Mouse (Mus musculus): Measurements from ENCODE around the gene Hoxd9. TPM values are rescaled to one million over a fixed set of nuclear protein-coding genes. Genes with fewer than 3 reads are reported as not detected.

The Hoxd9 gene
- polyA plus RNA-seq, 1 experiment = not detected

DNA sequence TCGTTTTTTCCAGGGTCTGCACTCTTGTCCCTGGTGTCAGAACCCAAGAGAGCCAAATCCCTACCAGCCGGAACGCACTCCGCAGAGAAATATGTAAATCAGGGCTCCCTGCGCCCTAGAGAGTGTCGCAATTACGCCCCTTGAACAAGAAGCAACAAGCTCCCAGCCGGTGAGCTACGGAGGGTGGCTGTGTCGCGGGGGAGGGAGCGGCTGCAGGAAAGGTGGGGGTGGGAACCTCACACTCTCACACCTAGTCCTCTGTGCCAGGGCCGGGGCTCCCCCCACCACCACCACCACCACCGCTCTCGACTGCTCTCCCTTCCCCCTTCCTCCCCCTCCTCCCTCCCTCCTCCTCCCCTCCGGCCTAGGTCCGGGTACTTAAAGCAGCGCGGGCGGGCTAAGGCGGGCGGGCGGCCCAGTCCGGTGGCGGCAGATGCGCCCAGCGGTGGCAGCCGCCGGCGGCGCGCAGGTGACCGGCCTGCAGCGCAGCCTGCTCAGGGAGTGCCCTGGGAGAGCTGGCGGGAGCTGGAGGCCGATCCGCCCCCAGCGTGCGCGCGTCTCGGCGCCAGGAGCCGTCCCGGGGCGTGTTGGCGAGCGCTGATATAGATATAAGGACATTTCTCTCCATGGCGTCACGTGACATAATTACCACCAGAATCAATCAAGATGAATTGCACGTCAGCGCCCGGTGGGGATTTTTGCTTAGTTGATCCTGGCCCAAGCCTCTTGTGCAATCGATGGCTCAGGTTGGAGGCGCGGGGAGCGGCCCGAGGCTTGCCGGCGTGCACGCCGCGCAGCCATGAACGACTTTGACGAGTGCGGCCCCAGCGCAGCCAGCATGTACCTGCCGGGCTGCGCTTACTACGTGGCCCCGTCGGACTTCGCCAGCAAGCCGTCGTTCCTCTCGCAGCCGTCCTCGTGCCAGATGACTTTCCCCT is 15.7 kb upstream of the Hoxd9 start:
- TF ChIP-seq CTCF (IDR thresholded peaks at IDR 0.05; ENCODE audit: low read depth, low read length) = no peak
- TF ChIP-seq POLR2A (IDR thresholded peaks at IDR 0.05; ENCODE audit: borderline replicate concordance, low read depth, low read length) = no peak
- no peak overlapping the region for H3K4me3 ChIP-seq (ENCODE audit: insufficient read depth, low read length)

DNA sequence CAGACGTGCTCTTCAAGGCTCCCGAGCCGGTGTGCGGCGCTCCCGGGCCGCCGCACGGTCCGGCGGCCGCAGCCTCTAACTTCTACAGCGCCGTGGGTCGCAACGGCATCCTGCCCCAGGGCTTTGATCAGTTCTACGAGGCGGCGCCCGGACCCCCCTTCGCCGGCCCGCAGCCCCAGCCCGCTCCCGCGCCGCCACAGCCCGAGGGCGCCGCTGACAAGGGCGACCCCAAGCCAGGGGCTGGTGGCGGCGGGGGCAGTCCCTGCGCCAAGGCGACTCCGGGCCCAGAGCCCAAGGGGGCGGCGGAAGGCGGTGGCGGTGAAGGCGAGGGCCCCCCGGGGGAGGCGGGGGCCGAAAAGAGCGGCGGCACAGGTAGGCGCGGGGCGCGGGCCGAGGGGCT is 14.7 kb upstream of the Hoxd9 start:
- Histone ChIP-seq H3K27ac (ENCODE audit: insufficient read depth, low read depth, low read length) (no peak overlapping the region), H3K4me1 (ENCODE audit: control insufficient read depth, insufficient read depth, low read length) (no peaks in the 10 kb centered on the region), H3K4me3 (ENCODE audit: insufficient read depth, low read length) (no peak overlapping the region)
- TF ChIP-seq CTCF (IDR thresholded peaks at IDR 0.05; ENCODE audit: low read depth, low read length) = no peak
- no peak for TF ChIP-seq POLR2A (IDR thresholded peaks at IDR 0.05; ENCODE audit: borderline replicate concordance, low read depth, low read length)

More for the DNA sequence above, 15.7 kb upstream of the Hoxd9 start:
- no peaks in the 10 kb centered on the region for H3K4me1 ChIP-seq (ENCODE audit: control insufficient read depth, insufficient read depth, low read length)
- no peak overlapping the region for H3K27ac ChIP-seq (ENCODE audit: insufficient read depth, low read depth, low read length)

DNA sequence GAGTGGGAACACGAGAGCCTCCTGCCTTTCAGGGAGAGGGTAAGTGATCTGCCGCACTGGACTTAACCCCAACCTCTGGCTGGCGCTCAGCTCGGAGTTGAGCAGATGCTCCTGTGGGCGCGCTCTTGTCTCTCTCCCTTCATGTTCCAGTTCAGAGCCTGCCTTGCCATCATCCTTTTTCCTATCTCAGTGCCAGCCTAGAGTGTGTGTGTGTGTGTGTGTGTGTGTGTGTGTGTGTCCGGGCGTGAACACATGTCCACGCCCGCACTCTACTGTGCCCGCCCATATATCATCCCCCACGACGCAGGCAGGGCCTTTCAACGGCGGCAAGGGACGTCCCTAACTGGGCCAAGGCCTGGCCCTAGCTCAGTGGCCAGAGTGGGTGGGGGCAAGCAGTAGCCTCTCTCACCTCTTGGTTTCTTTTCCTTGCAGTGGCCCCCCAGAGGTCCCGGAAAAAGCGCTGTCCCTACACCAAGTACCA is 14.0 kb upstream of the Hoxd9 start:
- TF ChIP-seq CTCF (IDR thresholded peaks at IDR 0.05; ENCODE audit: low read depth, low read length) (no peak), POLR2A (IDR thresholded peaks at IDR 0.05; ENCODE audit: borderline replicate concordance, low read depth, low read length) (no peak)
- Histone ChIP-seq H3K27ac (ENCODE audit: insufficient read depth, low read depth, low read length) (no peak overlapping the region), H3K4me3 (ENCODE audit: insufficient read depth, low read length) (no peak overlapping the region), H3K4me1 (ENCODE audit: control insufficient read depth, insufficient read depth, low read length) (no peaks in the 10 kb centered on the region)

- no peak overlapping the region for H3K4me3 ChIP-seq (ENCODE audit: insufficient read depth, low read length)
- H3K4me1 ChIP-seq (ENCODE audit: control insufficient read depth, insufficient read depth, low read length) = no peaks in the 10 kb centered on the region
- no peak overlapping the region for H3K27ac ChIP-seq (ENCODE audit: insufficient read depth, low read depth, low read length)
- TF ChIP-seq CTCF (IDR thresholded peaks at IDR 0.05; ENCODE audit: low read depth, low read length) (no peak), POLR2A (IDR thresholded peaks at IDR 0.05; ENCODE audit: borderline replicate concordance, low read depth, low read length) (no peak)
These were observed 13.4 kb upstream of the Hoxd9 start for GRCm38 (mm10) chr2:74684106-74684505.

DNA sequence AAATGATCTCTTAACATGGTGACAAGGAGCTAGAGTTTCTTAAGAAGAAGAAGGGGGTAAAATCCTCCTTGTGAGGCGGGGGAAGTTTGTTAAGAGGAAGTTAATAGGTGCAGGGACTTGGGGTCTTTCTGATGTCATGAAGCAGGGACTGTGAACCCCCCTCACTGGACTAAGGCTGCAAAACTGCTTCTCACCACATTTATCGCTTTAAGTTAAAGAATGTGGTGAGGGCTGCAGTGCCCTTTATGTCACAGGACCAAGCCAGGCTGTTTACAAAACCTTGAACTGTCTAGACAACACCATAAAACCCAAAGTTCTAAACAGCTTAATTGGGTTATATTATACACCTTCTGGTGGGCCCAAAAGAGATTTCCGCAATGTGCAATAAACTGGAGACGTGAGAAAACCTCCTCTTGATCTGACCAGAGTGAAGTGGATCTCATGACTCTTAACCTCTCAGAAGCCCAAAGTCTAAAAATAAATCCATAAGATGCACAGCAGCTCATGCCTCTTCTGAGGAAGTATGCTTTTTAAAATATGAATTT is 12.4 kb upstream of the Hoxd9 start:
- no peak for TF ChIP-seq CTCF (IDR thresholded peaks at IDR 0.05; ENCODE audit: low read depth, low read length)
- TF ChIP-seq POLR2A (IDR thresholded peaks at IDR 0.05; ENCODE audit: borderline replicate concordance, low read depth, low read length) = no peak
- Histone ChIP-seq H3K4me1 (ENCODE audit: control insufficient read depth, insufficient read depth, low read length) (no peaks in the 10 kb centered on the region), H3K27ac (ENCODE audit: insufficient read depth, low read depth, low read length) (no peak overlapping the region), H3K4me3 (ENCODE audit: insufficient read depth, low read length) (no peak overlapping the region)

DNA sequence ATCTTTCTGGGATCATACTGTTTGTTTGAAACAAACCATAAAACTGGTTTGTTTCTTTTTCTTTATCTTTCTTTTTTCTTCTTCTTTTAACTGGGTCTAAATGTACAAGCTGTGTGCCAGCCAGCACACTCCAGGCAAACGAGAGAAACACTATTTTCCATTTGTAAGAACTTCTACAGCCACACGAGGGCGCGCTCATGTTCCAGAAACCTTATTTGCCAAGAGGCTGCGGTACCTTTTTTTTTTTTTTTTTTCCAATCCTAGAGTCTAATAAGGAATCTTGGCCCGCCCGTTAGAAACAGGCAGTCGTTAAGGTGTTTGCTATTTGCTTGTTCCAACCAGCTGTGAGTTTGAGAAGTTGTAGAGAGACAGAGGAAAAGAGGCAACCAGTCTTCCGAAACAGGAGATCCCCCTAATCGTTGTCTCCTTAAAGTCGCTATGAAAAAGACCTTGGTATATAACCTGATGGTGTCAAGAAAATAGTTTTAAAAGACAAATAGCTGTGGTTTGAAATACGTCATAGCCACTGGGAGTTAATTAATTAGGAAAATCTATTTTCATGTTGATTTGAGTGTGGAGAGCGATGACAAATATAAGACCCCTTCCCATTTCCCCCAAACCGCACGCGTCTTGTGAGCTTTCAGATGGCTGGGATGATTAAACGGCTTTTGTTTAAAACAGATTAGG is 11.1 kb upstream of the Hoxd9 start:
- TF ChIP-seq POLR2A (IDR thresholded peaks at IDR 0.05; ENCODE audit: borderline replicate concordance, low read depth, low read length) (no peak), CTCF (IDR thresholded peaks at IDR 0.05; ENCODE audit: low read depth, low read length) (no peak)
- Histone ChIP-seq H3K4me3 (ENCODE audit: insufficient read depth, low read length) (no peak overlapping the region), H3K4me1 (ENCODE audit: control insufficient read depth, insufficient read depth, low read length) (no peaks in the 10 kb centered on the region), H3K27ac (ENCODE audit: insufficient read depth, low read depth, low read length) (no peak overlapping the region)

- no peak overlapping the region for H3K27ac ChIP-seq (ENCODE audit: insufficient read depth, low read depth, low read length)
- H3K4me1 ChIP-seq (ENCODE audit: control insufficient read depth, insufficient read depth, low read length) = no peaks in the 10 kb centered on the region
- TF ChIP-seq POLR2A (IDR thresholded peaks at IDR 0.05; ENCODE audit: borderline replicate concordance, low read depth, low read length) = no peak
- no peak overlapping the region for H3K4me3 ChIP-seq (ENCODE audit: insufficient read depth, low read length)
These were observed 10.4 kb upstream of the Hoxd9 start for GRCm38 (mm10) chr2:74686988-74687697.

DNA sequence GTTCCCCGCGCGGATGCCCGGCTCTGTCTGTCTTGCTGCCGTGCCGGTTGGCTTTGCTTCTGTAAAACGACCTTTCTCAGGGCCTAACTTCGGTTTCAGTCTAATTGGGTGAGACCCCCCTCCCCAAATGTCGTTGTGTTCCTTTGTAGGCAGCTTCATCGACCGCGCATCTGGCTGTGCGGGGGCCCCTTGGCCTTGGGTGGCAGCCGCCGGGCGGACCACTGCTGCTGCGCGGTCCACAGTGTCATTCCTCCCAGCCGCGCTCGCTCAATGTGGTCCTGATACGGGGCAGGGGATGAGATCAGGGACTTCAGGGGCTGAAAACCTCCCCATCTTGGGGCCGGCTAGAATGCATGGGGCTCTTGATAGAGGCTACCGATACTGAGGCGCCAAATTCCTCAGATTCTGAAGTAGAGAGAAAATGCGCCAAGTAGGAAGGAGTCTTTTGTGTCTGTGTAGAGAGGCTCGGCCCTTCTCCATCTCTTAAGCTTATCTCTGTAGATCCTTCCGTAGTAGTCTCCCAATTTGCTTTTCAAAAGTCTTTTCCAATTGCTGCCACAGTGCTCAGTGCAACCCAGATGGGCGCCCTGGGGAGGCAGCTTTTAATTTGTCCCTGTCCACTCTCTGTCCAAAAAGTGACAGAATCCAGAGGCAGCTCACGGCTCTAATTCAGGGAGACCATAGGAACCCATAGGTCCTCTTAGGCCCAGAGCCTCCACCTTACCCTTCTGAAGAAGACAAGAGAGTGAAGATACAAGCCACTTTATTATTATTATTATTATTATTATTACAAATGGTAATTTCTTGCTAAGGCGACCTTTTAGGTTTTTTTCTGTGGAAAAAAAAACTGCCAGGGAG is 9.6 kb upstream of the Hoxd9 start:
- H3K27ac ChIP-seq (ENCODE audit: insufficient read depth, low read depth, low read length) = no peak overlapping the region
- TF ChIP-seq CTCF (IDR thresholded peaks at IDR 0.05; ENCODE audit: low read depth, low read length) = no peak
- TF ChIP-seq POLR2A (IDR thresholded peaks at IDR 0.05; ENCODE audit: borderline replicate concordance, low read depth, low read length) = no peak
- no peak overlapping the region for H3K4me3 ChIP-seq (ENCODE audit: insufficient read depth, low read length)
- no peaks in the 10 kb centered on the region for H3K4me1 ChIP-seq (ENCODE audit: control insufficient read depth, insufficient read depth, low read length)
